Mouse (Mus musculus): ENCODE results near the gene Cldn20. TPM values are rescaled to one million over a fixed set of nuclear protein-coding genes. Genes with fewer than 3 reads are reported as not detected.

The Cldn20 gene
- not detected for total RNA-seq (2021)

DNA sequence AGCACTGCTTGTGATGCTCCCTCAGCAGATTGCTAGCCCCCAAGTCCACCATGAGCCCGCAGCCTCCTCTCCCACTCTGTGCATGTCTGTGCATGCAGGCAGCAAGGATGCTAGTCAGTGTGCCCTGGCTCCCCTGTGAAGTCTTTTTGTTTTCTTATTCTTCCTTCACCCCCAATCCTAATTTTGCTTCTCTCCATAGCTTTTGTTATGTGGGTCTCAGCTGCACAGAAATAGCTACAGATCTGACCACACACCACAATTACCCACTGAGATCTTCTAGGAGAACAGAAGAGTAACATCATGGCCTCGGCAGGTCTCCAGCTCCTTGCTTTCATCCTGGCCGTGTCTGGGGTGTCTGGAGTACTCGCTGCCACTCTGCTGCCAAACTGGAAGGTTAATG lies at the start of gene Cldn20:
Gene Cldn20 (plus strand): TSS at position 301 of the 400 bp plus-strand sequence.
- intact Hi-C loops (cut with DNase I) = no loop called here
- no peak for DNase-seq

GRCm38 (mm10) chr17:3483091-3483490 lies 49.3 kb upstream of the Cldn20 start:
- no peak for DNase-seq
- intact Hi-C loops (cut with DNase I) = no loop called here

DNA sequence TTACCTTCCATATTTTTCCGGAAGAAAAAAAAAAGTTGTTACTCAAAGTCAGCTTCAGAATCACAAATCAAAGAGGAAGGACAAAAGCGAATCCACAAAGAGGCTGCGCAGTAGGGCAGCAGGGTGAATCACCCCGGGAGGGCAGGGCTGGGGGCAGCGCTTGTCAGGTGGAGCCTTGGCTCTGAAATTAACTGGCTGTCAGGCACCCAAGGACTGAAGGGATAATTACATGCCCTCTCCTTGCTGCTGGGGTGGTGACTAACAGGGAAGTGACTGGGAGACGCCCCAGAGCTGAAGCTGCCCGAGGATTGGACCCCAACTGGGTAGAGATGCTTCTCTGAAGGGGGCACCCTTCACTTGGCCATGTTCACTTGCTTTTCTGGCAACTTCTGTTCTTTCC lies 46.5 kb upstream of the Cldn20 start:
- intact Hi-C loops (cut with DNase I) = no loop called here
- DNase-seq = no peak

GRCm38 (mm10) chr17:3487211-3487610 lies 45.1 kb upstream of the Cldn20 start:
- intact Hi-C loops (cut with DNase I) = no loop called here
- DNase-seq = no peak

DNA sequence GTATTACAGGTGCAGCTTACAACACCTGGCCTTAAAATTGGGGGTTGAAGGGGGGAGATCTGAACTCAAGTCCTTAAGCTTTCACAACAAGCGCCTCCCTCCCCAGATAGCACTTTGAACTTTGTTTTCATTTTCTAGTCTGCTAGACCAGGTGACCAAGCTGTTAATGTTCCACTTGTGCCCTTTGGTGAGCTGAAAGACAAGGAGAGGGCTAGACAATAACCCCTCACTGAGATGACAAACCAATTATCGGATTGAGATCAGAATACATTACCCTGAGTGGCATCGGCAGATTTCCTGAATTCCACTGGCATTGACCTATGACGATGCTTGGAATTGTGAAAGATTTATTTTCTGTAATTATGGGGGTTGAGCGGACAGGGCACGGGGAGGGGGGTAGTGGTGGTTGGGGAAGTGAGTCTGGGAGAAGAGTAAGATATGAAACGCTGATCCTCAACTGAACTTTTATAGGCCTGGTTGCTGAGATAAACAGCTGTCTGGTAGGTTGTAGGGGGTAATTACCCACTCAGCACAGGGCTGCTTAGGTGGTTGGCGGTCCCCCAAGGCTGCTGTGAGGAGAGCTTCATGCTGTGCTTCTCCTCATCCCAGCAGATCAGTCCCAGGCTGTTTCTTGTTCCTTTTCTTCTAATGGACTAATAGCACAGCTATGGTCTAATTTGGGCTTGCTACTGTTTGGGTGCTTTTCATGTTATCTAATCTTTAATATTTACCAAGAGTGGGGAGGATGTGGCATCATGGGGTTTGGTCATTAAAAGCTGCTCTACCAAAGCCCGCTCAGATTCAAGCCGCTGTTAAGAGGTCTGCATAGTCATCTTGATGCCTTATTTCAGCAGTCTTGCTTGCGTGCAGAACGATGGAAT lies 44.4 kb upstream of the Cldn20 start:
- no peak for DNase-seq
- intact Hi-C loops (cut with DNase I) = no loop called here

DNA sequence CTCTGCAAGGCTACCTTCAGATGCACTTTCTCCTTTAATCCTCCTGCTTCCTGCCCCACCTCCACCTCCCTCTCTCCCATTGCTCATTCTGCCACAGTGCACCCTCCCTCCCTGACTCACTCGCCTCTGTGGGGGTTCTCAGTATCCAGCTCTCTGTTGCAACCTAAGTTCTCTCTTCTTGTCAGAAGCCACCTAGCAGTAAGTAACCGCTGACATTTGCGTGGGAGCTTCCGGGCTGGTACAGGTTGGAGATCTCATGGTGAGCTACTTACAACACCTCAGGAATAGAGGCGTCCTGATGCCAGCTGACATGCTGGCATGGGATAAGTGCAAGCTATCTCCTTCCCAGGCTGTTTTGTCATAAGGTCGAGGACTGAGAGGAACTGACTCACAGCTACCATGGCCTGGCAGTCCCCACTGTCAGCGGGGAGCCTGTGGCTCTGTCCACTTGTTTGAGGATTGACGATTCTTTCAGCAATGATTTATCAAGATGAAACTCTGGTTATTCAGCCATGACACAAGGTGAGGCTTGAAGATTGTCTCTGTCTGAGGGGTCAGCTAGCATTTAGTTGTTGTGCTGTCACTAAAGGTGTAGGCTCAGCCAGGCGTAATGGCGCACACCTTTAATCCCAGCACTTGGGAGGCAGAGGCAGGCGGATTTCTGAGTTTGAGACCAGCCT lies 42.0 kb upstream of the Cldn20 start:
- intact Hi-C loops (cut with DNase I) = no loop called here
- no peak for DNase-seq

DNA sequence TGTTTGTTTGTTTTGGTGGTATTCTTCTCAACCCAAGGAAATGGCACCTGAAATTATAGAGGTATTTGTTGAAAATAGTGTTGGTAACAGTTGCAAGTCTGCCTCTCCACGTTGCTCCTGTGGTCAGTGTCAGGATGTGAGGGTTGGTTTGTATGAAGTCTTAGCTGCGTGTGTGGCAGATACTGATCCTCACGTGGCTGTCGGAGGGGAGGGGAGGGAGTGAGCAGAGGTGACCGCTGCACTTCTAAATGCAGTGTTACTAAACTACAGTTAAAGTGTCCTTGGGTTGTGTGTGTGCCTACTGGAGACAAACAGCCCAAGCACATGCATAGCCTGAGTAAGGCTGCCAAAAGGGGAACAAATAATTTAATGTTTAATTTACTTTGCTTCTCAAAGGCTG lies 41.3 kb upstream of the Cldn20 start:
- intact Hi-C loops (cut with DNase I) = no loop called here
- no peak for DNase-seq

- intact Hi-C loops (cut with DNase I) = no loop called here
- DNase-seq = no peak
Observed at GRCm38 (mm10) chr17:3491667-3492066, 40.7 kb upstream of the Cldn20 start.

DNA sequence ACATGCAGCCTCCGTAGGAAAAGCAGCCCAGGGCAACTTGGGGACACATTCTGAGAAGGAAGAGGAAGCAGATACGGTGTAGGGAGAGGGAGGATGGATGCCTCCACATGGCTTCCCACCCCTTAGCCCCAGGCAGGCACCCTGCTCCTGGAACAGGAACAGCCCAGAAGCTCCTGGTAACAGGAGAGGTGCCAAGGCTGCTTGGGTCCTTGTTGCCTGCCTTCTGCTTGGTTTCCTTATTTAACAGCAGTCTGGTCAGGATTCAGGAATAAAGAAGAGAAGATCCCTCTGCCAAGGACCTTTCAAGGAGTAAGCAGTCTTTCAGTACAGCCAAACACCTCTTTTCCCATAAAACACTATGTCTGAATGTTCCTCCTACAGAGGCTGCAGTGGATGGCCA lies 36.8 kb upstream of the Cldn20 start:
- intact Hi-C loops (cut with DNase I) = no loop called here
- DNase-seq = no peak

GRCm38 (mm10) chr17:3496080-3496479 lies 36.3 kb upstream of the Cldn20 start:
- intact Hi-C loops (cut with DNase I) = no loop called here

GRCm38 (mm10) chr17:3498086-3498485 lies 34.3 kb upstream of the Cldn20 start:
- intact Hi-C loops (cut with DNase I) = no loop called here
- peak in 1 of 2 experiments; percentile 12 for DNase-seq

More at GRCm38 (mm10) chr17:3496080-3496479, 36.3 kb upstream of the Cldn20 start:
- no peak for DNase-seq

DNA sequence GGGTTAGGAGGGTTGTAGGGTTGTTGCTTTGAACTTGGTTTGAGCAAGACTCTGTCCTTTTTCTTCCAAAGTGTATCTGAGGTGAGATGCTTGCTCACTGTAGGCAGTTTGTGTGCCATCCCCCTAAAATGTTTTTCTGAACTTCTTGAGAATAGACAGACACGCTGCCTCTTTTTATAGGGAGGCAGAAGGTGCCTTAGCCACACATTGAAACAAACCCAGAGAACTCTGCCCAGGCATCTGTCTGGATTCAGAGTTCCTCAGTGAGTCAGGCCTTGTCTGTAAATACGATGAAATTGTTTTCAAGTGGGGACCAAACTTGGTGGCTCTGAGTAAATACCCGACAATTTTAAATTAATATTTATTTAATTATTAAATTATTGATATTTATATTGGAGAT lies 33.8 kb upstream of the Cldn20 start:
- DNase-seq = no peak
- intact Hi-C loops (cut with DNase I) = no loop called here

- DNase-seq = no peak
- intact Hi-C loops (cut with DNase I) = no loop called here
Observed at GRCm38 (mm10) chr17:3499468-3499867, 32.9 kb upstream of the Cldn20 start.

- DNase-seq = no peak
- intact Hi-C loops (cut with DNase I) = no loop called here
Observed at GRCm38 (mm10) chr17:3500076-3500475, 32.3 kb upstream of the Cldn20 start.

GRCm38 (mm10) chr17:3500936-3501335 lies 31.4 kb upstream of the Cldn20 start:
- intact Hi-C loops (cut with DNase I) = no loop called here
- DNase-seq = no peak

GRCm38 (mm10) chr17:3505711-3506110 lies 26.6 kb upstream of the Cldn20 start:
- intact Hi-C loops (cut with DNase I) = loop anchor here (5.0 kb wide), 1 partner anchor 273 kb away; no protein-coding TSS in a partner anchor

DNA sequence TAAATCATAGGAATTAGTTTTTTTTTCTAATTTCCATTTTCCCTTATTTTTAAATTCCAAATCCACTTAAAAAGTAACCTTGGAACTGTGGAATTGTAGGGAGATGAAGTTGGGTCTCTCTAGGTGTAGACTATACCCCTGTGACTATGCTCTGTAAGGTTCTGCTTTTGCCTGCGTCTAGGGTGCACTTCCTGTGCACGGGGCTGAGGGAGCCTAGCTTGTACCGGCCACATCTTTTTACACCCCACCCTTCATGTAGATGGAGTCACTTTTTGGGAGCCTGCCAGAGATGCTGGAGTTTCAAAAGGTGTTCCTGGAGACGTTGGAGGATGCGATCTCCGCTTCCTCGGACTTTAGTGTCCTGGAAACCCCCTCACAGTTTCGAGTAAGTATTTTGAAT lies 25.8 kb upstream of the Cldn20 start:
- intact Hi-C loops (cut with DNase I) = loop anchor here (5.0 kb wide), 1 partner anchor 274 kb away; no protein-coding TSS in a partner anchor
- DNase-seq = no peak

More at GRCm38 (mm10) chr17:3505711-3506110, 26.6 kb upstream of the Cldn20 start:
- DNase-seq = no peak

DNA sequence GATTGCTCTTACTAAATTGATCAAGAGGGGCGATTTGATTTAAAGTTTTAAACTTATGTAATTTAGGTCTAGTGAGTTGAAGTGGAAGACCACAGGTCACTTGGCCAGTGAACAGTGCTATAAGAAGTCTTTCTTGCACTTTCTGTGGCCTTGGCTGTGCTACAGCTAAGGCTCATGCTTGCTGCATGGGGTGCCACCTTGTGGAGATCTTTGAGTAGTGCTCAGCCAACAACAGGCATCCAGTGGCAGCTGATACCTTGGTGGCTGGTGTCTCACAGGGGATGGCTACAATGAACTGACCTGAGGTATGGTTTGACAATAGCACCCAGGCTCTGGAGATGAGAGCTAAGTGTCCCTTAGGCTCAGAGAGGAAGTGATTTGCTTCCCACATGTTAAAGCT lies 22.5 kb upstream of the Cldn20 start:
- intact Hi-C loops (cut with DNase I) = loop anchor here (1.0 to 5.0 kb wide), 3 partner anchors 62 to 278 kb away; no protein-coding TSS in a partner anchor
- peak; percentile 39 to 55 for DNase-seq

DNA sequence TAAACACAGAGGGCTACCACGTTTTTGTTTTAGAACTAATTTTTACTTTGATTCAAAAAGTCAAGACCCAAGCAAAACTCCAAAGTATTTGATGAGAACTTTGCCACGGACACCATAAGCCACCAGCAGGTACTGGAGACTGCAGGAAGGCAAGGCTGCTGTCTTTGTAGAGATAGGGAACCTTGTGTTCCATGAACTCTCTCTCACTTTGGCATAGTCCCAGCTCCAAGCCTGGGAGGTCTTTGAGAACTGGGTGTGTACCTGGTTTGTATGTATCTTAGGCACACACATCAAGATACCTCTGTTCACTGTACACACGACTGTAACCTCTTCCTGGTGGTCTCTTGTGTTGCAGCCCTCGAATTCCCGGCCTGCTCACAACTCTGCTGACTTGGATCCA lies 18.0 kb upstream of the Cldn20 start:
- no peak for DNase-seq
- intact Hi-C loops (cut with DNase I) = no loop called here

DNA sequence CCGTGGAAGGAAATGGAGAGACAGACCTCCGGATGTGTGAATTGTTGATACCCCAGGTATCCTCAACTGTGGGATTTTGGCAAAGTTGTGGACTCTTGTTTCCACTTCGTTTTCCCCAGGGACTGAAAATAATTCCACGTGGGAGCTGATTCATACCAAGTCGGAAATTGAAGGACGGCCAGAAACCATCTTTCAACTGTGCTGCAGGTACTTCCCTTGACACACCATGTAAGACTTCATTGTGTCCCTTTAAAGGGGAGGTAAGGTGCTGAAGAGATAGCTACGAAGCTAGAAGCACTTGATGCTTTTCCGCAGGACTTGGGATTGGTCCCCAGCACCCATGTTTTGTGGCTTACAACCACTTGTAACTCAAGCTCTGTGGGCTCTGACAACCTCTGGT lies 16.5 kb upstream of the Cldn20 start:
- intact Hi-C loops (cut with DNase I) = no loop called here
- DNase-seq = no peak

- intact Hi-C loops (cut with DNase I) = no loop called here
- no peak for DNase-seq
Observed at GRCm38 (mm10) chr17:3516406-3516805, 15.9 kb upstream of the Cldn20 start.

DNA sequence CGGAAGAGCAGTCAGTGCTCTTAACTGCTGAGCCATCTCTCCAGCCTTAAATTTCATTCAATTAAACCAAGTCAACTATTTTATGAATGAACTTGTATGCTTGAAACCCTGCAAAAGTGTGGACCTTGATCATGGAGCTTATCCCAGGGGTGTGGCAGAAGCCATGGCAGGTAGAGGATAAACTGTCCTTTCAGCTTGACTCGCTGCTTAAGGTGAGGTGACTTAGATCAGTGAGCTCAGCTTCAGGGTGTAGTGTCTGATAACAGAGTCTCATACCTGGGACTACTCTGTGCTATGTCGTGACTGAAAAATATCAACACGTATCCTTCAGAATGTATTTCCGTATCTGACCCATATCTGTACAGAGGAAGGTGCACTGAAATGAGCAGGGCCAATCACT lies 12.0 kb upstream of the Cldn20 start:
- DNase-seq = no peak
- intact Hi-C loops (cut with DNase I) = no loop called here
